Mouse (Mus musculus): ENCODE measurements around the gene Gjb3.

- TF ChIP-seq CTCF (IDR thresholded peaks at IDR 0.05; ENCODE audit: borderline replicate concordance, insufficient read depth, low read depth, low read length) (no peak), POLR2A (IDR thresholded peaks at IDR 0.05; ENCODE audit: borderline replicate concordance, insufficient read depth, low read length) (no peak)
These were observed 31.9 kb upstream of the Gjb3 start for GRCm38 (mm10) chr4:127362520-127362919.

Data from cerebellum, adult 2 months (tissue).